Mouse (Mus musculus) intestine, postnatal 0 days (tissue): Measurements from ENCODE around the gene Ces3b. TPM values are rescaled to one million over a fixed set of nuclear protein-coding genes. Genes with fewer than 3 reads are reported as not detected.

ENCODE experiments used
- ATAC-seq: fragments of 200-750 bp; cut with Nextera tagmentation; 2 replicates; pipeline ENCODE4 v1.8.0; 2017; ENCODE audit warnings: mild to moderate bottlenecking, moderate TSS enrichment, moderate library complexity
- H3K27ac ChIP-seq: fragments of 300-500 bp; sonication (generic); 2 replicates; pipeline ENCODE4 v1.5.1; 2014; ENCODE audit warnings: mild to moderate bottlenecking, low read depth, low read length, moderate library complexity
- H3K27me3 ChIP-seq: fragments of 300-500 bp; sonication (generic); replicated peaks from 2 replicates; pipeline ENCODE4 v1.6.1; 2014; ENCODE audit warnings: low read length, mixed read lengths; ENCODE audit not compliant: control insufficient read depth, insufficient read depth
- H3K36me3 ChIP-seq: fragments of 300-500 bp; sonication (generic); 2 replicates; pipeline ENCODE4 v1.6.1; 2014; ENCODE audit warnings: mild to moderate bottlenecking, moderate library complexity; ENCODE audit not compliant: control insufficient read depth, insufficient read depth
- H3K4me1 ChIP-seq: fragments of 300-500 bp; sonication (generic); replicated peaks from 2 replicates; pipeline ENCODE4 v1.6.1; 2014; ENCODE audit warnings: antibody characterized with exemption, low read length, mixed read lengths; ENCODE audit not compliant: control insufficient read depth, insufficient read depth
- H3K4me2 ChIP-seq: fragments of 300-500 bp; sonication (generic); replicated peaks from 2 replicates; pipeline ENCODE4 v1.6.1; 2014; ENCODE audit warnings: low read depth, mild to moderate bottlenecking, moderate library complexity
- H3K4me3 ChIP-seq: fragments of 300-500 bp; sonication (generic); 2 replicates; pipeline ENCODE4 v1.5.1; 2014; ENCODE audit warnings: low read depth, low read length
- H3K9ac ChIP-seq: fragments of 300-500 bp; sonication (generic); 2 replicates; pipeline ENCODE4 v1.6.1; 2014; ENCODE audit warnings: mild to moderate bottlenecking, low read depth, low read length
- H3K9me3 ChIP-seq: fragments of 300-500 bp; sonication (generic); 2 replicates; pipeline ENCODE4 v1.6.1; 2016; ENCODE audit warnings: mixed run types; ENCODE audit not compliant: control insufficient read depth
- CTCF ChIP-seq: sonication (generic); IDR thresholded peaks from 2 replicates; pipeline ENCODE4 v1.5.1; 2016; ENCODE audit warnings: low read depth, mild to moderate bottlenecking, control low read depth, antibody characterized with exemption, moderate library complexity
- WGBS: fragments of 180-500 bp; shearing (Covaris S2); extraction: QIAGEN DNeasy Blood & Tissue Kit; methylation state at CpG from one replicate; pipeline ENCODE4 v1.1.7; 2014; 5-methylcytosine and 5-hydroxymethylcytosine counted together
- polyA plus RNA-seq: library from polyadenylated mRNA; unstranded; fragments of >200 nt; fragmentation: Nextera tagmentation; extraction: Ambion mirVana; gene quantifications from 2 replicates; pipeline ENCODE4 v1.2.1, GENCODE M21; 2015

Gene Ces3b
- not detected in 2 replicates for polyA plus RNA-seq

DNA sequence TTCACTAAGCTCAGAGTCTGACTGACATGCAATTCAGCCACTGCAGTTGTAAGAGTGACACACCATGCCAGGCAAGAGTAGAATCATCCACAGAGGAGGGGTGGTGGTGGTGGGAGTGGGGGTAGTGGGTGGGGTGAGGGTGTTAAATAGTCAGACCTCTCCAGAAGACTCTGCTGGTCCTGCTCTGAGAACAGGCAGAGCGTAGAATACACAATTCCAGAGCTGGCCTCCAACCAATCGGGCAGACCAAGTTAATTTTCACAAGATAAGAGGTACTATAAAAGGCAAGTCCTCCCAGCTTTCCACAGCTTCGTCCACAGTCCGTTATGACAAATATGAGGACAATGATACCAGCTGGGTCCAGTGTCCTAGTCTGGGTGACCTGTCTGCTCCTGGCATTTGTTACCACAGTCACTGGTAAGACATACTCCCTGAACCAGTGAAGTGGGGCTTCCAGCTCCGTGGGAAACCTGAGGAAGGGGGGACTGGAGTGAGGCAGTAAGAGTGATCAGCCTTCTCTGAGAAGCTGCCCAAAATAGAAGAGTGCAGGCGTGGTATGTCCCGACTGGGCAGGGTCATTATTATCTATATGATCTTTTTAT lies at the start of gene Ces3b:
Ces3b (plus strand) TSS at position 305 of the 602 bp plus-strand sequence.
- 37% methylated on average over 7 of the region's 7 CpGs for WGBS
- no peaks in the 10 kb centered on the region for H3K9me3 ChIP-seq
- no peaks in the 10 kb centered on the region for H3K27me3 ChIP-seq
- no peaks in the 10 kb centered on the region for H3K36me3 ChIP-seq
- no peak within 1 kb of the TSS for H3K9ac ChIP-seq
- no peak within 1 kb of the TSS for H3K4me3 ChIP-seq
- no peak for TF ChIP-seq CTCF
- H3K4me1 ChIP-seq = no peaks in the 10 kb centered on the region
- H3K4me2 ChIP-seq = no peak within 1 kb of the TSS
- 0 out of 2 replicates have a peak, but pooled peaks have one; percentile 13 for ATAC-seq
- no peak within 1 kb of the TSS for H3K27ac ChIP-seq

- Histone ChIP-seq H3K27me3 (no peaks in the 10 kb centered on the region), H3K27ac (no peak overlapping the region), H3K36me3 (no peaks in the 10 kb centered on the region), H3K9me3 (no peaks in the 10 kb centered on the region), H3K4me1 (no peaks in the 10 kb centered on the region), H3K4me2 (no peak overlapping the region), H3K4me3 (no peak overlapping the region), H3K9ac (no peak overlapping the region)
- no peak for TF ChIP-seq CTCF
- no peak for ATAC-seq
- 34% methylated on average over 1 of the region's 1 CpGs for WGBS
Observed at GRCm38 (mm10) chr8:105043510-105043909, 40.0 kb upstream of the Ces3b start.

DNA sequence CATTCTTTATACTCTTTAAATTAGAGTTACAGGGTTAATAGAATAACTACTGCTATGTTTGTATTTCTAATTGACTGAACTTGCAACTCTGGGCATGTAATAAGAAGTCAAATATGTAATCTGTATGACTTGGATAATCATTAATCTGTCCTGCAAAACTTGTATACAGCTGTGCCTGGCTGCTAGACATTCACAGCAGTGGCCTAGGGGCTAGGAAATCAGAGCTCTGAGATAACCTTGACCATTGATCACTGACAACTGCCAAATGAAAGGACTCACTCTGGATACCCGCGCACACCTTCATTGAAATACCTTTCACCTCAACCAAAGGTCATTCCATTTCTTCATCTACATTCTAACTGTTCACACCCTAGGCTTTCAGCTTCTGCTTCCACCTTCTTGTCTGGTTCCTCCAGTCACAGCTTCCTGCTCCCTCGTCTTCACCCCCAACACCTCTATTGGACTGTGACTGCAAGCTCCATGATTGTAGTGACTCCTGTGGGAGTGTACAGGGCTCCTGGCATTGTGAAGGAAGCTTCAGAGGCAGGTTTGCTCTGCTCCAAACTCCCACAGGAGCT lies 37.6 kb upstream of the Ces3b start:
- peak; percentile 57 for ATAC-seq
- H3K9me3 ChIP-seq = no peaks in the 10 kb centered on the region
- no peaks in the 10 kb centered on the region for H3K36me3 ChIP-seq
- TF ChIP-seq CTCF = no peak
- H3K4me2 ChIP-seq = no peak overlapping the region
- H3K4me1 ChIP-seq = no peaks in the 10 kb centered on the region
- no peaks in the 10 kb centered on the region for H3K27me3 ChIP-seq
- 39% methylated on average over 3 of the region's 3 CpGs for whole genome bisulfite sequencing
- no peak overlapping the region for H3K4me3 ChIP-seq
- H3K27ac ChIP-seq = no peak overlapping the region
- no peak overlapping the region for H3K9ac ChIP-seq

DNA sequence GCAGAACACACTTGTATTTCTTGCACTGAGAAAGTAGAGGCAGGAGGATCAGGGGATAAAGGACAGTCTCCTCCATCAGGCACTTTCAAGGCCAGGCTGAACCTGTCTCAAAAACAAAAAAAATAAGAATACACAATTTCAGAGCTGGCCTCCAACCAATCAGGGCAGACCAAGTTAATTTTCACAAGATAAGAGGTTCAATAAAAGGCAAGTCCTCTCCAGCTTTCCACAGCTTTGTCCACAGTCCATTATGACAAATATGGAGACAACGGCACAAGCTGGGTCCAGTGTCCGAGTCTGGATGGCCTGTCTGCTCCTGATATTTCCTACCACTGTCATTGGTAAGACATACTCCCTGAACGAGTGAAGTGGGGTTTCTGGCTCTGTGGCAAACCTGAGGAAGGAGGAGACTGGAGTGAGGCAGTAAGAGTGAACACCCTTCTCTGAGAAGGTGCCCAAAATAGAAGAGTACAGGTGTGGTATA lies 35.1 kb upstream of the Ces3b start, which contains the start of gene Ces3a:
Ces3a (plus strand) TSS at position 231 of the 484 bp plus-strand sequence.
- 44% methylated on average over 3 of the region's 3 CpGs for WGBS

GRCm38 (mm10) chr8:105056211-105056610 lies 27.3 kb upstream of the Ces3b start:
- ATAC-seq = no peak
- TF ChIP-seq CTCF = no peak
- Histone ChIP-seq H3K36me3 (no peaks in the 10 kb centered on the region), H3K4me2 (no peak overlapping the region), H3K27me3 (no peaks in the 10 kb centered on the region), H3K4me1 (no peaks in the 10 kb centered on the region), H3K9ac (no peak overlapping the region), H3K9me3 (no peaks in the 10 kb centered on the region), H3K27ac (no peak overlapping the region), H3K4me3 (no peak overlapping the region)
- 95% methylated on average over 4 of the region's 4 CpGs for WGBS

More for the DNA sequence above, 35.1 kb upstream of the Ces3b start, which contains the start of gene Ces3a:
- Histone ChIP-seq H3K4me2 (no peak within 1 kb of the TSS), H3K36me3 (no peaks in the 10 kb centered on the region), H3K9me3 (no peaks in the 10 kb centered on the region), H3K4me3 (no peak within 1 kb of the TSS), H3K27ac (no peak within 1 kb of the TSS), H3K4me1 (no peaks in the 10 kb centered on the region), H3K9ac (no peak within 1 kb of the TSS), H3K27me3 (no peaks in the 10 kb centered on the region)
- TF ChIP-seq CTCF = no peak
- no peak for ATAC-seq

DNA sequence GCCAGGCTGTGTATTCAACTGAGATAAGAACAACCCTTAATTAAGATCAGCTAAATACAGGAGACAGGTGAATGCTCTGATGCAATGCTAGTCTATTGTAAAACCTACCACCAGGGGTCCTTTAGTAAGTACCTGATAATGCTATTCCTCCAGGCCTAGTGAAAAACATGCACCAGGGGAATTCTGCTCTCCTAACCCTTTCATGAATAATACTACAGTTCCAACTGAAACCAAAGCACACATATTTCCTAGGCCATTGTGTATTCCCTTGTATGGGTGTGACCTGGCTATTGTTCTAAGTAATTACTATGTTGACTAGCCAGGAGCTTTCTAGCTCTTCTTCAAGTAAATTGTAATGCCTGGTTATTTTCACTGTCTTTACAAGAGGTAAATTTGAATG lies 23.5 kb upstream of the Ces3b start:
- H3K4me1 ChIP-seq = no peaks in the 10 kb centered on the region
- H3K9me3 ChIP-seq = no peaks in the 10 kb centered on the region
- no peak for ATAC-seq
- H3K27ac ChIP-seq = no peak overlapping the region
- no peak overlapping the region for H3K9ac ChIP-seq
- H3K4me3 ChIP-seq = no peak overlapping the region
- 0 out of 2 replicates have a peak, but pooled peaks have one; percentile 22 for TF ChIP-seq CTCF
- H3K27me3 ChIP-seq = no peaks in the 10 kb centered on the region
- no peaks in the 10 kb centered on the region for H3K36me3 ChIP-seq
- H3K4me2 ChIP-seq = no peak overlapping the region
